Mouse (Mus musculus): ENCODE results near the gene Smg7.
A peak's percentile ranks its signal among the peaks of the same experiment; 100 is the strongest.

Smg7 gene

DNA sequence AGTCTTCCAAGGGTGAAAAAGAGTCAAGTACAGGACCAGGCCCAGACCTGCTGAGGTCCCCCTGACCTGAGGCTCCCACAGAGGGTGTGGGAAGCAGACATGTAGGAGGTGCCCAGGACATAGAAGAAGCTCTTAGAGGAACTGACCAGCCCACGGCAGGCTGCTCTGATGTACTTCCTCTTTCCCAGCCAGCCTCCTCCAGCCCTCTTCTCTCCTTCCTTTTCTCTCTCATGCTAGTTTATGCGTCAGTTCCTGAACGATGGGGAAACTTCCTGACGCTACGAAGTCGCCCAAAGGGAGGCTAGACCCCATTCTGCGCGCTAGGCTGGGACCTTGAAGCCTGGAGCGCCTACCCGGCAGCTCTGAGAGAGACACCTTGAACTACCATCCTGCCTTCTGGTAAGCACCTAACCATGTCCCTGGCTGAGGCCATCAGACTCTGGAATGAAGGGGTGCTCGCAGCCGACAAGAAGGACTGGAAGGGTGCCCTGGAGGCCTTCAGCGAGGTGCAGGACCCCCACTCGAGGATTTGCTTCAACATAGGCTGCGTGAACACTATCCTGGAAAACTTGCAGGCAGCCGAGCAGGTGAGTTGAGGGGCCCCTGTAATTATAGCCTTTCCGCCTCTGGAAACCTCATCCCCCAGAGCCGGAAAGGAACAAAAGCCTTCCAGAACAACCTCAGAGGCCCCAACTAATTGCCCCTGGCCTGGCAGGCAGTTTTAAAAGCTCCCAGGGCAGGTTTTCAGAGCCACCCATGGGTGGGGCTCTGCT lies 94.6 kb downstream of the Smg7 start:
- peak; percentile 34 for DNase-seq (ENCODE audit: low spot score)

DNA sequence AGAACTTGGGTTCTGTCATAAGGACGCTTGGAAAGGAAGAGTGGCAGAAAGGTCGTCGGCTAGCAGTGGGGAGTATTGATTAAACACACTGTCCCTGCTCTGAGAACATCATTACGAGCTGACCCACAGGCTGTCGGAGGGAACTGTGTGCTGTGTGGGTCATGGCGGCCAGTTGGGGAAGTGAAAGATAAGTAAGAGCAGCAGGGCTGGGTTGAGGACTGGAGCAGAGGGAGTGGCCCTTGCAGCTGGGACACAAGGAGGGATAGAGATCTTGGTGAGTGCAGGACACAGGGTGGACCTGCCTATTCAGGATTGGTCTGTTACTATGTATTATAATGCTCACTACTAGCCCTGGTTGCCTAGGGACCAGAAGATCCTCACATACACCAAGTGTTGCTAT lies 97.5 kb downstream of the Smg7 start:
- no peak for DNase-seq (ENCODE audit: low spot score)

DNA sequence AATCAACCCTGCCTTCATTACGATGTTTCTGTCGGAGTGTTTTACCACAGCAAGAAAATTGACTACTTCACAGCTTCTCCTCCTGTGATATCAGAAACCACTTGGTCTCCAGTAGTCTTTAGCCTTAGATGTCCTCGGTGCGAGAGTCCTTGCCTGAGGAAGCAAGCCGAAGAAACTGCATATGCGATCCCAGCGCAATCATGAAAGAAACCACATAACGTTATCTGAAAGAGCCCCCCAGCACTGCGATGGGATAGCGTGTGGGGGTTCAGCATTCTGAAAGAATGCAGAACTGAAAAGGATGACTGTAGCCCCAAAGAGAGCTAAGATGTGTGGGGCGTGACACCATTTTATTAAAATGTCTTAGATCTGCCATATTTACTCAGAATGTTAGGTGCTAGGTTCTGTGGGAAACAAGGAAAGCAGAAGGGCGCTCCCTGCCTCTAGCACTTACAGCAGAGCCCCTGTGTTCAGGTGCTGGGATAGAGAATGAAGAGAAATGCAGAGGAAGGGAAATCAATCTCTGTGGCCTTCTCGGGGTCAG lies 101.7 kb downstream of the Smg7 start:
- no peak for DNase-seq (ENCODE audit: low spot score)

DNA sequence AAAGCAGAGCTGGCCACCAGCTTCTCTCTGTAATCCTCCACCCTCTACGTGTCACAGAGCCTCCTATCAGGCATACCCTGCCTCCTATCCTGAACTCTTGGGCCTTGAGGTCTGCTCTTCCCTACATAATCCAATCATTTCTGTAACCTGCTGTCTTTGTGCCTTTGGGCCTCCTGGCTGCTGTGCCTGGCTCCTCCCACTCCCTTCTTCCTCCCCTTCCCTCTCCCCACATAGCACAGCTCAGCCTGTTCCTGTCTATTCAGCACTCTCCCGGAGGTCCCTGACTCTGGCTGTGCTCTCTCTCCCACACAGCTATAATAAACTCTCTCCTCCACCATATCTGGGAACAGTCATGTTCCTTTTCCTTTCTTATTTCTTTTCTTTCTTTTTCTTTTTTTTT lies 102.5 kb downstream of the Smg7 start, which contains the start of gene Ncf2:
Gene Ncf2 (plus strand): TSS at position 298 of the 400 bp plus-strand sequence.
- DNase-seq (ENCODE audit: low spot score) = no peak

DNA sequence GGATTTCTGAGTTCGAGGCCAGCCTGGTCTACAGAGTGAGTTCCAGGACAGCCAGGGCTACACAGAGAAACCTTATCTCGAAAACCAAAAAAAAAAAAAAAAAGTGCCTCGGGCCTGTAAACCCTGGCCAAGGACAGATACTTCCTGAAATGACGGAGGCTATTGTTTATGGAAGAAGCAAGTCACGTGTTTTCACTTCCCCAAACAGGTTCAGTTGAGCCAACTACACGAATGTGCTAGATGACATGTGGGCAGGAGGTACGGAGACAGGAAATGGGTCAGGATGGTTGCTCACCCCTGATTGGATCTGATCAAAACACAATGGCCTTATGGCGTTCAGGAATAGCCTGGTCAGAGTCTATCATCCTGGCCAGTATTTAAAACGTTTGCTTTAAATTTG lies 104.3 kb downstream of the Smg7 start:
- no peak for DNase-seq (ENCODE audit: low spot score)

DNA sequence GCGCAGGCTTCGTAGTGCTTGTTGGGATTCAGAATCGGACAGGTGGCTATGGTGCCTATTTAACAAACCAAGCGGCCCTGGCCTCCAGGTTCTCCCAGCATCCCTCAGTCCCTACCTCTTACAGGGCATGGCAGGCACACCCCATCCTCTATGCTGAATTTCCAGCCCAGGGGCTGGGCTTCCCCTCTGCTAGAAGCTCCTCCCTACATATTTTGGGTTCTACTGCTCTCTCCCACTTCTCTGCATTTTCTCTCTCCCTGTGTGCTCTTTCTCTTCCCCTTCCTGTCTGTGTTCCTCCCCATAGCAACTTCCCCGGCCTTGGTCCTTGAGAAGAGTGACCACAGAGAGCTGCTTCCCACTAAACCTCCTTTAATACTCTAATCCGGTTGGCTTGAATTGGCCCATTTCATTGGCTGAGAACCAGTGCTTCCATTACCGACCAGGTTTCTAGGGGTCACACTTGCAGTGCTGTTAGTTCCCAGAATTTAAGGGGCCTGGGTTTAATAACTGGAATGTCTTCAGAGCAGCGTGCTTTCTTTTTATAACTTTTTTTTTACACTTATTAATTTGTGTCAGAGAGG lies 105.7 kb downstream of the Smg7 start:
- DNase-seq (ENCODE audit: low spot score) = no peak

DNA sequence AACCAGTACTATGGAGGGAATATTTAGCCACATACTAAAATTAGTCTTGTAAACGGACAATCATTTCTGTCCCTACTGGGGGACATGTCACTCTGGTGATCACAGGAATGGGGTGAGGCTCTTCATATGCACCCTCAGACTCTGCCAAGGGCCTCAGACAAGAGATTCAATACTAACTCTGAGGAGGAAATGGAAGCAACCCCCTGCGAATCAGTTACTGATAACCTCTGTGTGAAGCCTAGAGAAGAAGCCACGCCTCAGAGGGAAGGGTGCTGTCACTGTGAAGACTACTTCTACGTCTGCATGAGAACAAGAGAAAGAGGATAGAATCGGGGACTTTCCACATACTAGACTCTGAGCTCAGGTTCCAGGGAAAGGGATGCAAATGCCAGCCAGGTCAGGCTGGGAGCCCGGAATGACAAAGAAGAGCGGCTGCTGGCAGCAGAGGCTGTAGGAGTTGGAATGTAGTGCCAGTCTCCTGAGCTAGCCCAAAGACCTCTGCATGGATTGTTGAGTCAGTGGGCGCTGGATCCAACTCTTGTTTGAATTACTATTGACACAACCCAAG lies 106.7 kb downstream of the Smg7 start:
- DNase-seq (ENCODE audit: low spot score) = no peak

DNA sequence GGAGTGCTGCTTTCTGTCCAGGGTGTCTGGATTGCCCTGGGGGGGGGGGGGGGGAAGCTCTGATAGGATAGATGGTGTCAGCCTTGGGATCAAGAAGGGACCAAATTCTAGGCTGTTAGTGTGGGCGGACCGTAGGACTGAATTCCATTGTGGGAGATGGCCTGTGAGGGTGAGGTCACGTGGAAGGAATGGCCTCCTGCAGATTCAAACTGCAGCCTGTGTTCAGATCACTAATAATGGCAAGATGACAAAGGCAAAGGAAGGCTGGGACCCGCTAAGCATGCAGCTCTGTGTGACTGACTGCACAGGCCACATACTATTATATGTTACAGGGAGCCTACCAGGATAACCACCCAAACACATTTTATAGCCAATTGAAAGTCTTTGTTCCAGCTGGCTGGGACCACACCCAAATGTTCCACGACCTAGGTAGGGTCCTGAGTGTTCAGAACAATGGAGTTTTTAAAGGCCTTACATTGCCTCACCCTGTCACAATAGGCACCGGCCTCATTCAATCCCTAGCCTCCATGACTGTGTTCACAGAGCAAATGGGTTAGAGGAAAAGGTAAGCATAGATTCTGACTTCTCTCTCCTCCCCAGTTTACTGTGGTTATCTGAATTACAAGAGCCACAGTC lies 108.8 kb downstream of the Smg7 start:
- DNase-seq (ENCODE audit: low spot score) = no peak

DNA sequence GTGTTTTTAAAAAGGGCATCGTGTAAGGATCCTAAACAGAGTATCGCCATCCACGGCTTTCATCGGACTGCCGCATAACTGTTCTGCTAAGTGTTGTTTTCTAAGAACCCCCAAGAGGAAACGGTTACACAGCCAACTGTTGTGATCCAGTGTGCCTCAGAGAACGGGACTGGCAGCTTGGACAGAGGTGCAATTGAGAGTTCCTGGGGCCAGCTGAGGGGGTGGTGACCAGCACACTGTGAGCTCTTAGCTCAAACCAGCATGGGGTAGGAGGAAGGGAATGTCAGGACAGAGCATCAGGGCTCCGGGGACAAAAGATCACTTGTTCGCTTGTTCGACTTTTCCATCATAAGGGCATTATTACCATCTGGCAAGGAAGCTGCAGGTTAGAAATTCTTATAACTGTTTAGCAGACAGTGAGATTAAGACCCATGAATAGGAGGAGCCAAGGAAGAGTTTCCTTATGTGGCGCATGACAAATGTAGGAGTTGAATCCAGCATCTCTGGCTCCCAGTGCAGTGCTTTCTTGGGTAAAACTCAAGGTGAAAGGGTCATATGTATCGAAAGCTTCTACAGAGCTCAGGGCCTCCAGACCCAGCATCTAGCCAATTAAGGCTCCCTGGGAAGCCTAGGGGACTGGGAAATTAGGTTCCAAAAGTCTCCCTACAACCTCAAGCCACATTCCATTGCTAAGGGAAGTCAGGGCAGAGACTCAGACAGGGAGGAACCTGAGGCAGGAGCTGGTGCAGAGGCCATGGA lies 109.5 kb downstream of the Smg7 start:
- no peak for DNase-seq (ENCODE audit: low spot score)

DNA sequence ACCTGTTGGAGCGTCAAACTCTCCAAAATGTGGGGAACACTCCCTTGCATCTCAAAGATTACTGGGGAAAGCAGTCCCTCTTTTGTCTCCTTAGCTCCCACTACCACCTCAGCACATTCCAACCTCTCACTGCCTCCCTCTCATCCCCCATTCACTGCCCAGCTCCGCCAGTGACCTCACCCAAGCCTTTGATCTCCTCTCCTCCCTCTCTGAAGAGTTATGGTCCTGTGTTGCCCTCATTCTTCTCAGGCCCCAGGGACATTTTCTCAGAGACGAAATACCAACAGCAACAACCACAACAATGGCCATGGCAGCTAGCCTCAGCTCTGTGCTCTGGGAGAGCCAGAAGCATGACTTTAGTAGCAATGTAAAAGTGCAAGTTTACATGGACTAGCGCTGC lies 111.2 kb downstream of the Smg7 start:
- no peak for DNase-seq (ENCODE audit: low spot score)

DNA sequence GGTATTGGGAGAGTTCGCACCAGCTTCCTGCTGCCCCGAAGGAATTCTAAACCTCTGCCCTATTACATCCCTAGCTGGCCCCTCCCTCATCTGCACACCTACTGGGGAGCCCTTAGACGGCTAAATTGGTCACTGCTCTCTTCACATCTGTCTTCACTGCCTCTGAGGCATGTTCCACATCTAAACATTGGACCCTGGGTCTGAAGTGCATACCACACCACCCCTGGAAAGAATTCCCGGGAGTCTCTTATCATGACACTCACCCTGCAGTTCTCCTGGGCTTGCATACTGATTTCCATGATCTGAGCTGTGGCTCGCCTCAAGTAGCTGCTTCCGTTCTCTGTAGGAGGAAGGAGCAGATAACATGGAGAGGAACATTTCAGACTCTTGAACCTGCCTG lies 111.6 kb downstream of the Smg7 start:
- DNase-seq (ENCODE audit: low spot score) = no peak

DNA sequence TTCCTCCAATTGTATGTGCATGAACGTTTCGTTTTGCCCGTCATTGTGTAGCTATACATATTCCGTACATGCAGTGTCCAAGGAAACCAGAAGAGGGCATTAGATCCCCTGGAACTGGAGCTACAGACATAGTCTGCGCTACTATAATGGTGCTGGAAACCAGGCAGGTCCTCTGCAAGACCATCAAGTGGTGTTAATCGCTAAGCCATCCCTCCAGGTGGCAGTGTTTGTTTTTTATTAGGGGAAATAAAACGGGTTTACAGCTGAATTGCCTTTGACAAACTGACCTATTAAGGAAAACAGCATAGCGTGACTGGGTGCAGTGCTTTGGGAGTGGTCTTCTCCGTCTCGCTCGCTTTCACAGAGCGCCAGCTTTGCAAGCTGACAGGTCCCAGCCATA lies 112.2 kb downstream of the Smg7 start:
- no peak for DNase-seq (ENCODE audit: low spot score)

DNA sequence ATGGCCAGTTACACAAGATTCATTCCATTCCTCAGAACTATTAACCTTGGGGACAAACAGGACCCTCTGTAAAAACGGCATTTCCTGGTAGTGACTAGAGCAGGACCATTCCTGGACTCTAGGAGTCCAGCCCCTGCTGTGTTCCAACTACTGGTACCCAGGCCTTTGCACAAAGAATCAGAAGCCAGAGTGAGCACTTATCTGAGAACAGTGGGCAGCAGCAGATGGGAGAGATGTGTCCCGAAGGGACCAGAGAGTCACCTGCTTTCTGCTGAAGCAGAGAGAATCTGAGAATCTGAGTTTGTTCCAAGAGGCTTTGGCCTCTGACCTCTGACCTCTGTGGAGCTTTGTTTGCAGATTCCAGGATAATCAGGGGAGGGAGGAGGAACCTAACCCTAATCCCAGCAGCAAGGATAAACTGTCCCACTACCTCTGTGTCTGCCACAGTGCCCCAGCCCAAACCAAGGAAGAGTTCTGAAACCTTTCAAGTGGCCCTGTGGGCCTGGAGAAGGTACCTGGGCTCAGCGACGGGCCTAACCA lies 114.3 kb downstream of the Smg7 start:
- DNase-seq (ENCODE audit: low spot score) = no peak
